Mouse (Mus musculus) embryo, embryonic 11.5 days (tissue): ENCODE results near the gene Nrcam.

Experiments used
- DNase-seq: peaks from one replicate; pipeline ENCODE4 v3.0.0-alpha.2; 2012; ENCODE audit warnings: low read depth, low spot score

Nrcam gene

DNA sequence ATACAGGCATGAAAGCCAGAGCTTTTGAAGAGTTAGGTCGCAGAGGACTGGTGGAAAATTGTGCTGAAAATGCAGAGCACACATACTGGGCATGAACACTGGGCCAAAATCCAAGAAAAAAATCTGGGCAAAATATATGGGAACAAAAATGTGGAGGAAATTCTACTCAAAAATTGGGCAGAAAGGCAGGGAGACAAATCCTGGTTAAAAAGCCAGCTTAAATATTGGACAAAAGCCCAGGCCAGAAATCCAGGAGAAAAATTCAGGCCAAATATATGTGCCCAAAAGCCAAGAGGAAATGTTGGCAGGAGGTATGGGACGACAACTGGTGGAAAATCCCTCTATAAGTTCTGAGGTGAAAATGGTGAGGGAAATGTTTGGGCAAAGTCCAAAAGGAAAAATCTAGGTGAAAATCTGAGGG lies 288.3 kb downstream of the Nrcam start:
- DNase-seq, result no peak

DNA sequence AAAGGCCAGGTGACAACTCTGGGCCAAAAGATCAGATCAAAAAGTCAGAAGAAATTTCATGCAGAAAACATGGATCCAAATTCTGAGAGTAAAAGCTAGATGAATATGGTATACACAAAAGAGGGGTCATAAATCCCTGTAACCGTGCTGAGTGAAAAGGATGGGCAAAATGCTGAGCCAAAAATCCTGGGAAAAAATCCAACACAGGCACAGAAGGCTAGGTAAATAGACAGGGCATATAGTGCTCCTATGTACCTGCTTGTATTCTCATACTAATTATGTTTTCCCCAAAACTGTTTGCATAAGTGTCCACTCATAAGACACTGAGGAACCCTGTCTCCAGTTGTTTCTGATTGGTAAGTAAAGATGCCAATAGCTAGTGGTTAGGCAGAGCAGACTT lies 288.8 kb downstream of the Nrcam start:
- DNase-seq, result no peak

DNA sequence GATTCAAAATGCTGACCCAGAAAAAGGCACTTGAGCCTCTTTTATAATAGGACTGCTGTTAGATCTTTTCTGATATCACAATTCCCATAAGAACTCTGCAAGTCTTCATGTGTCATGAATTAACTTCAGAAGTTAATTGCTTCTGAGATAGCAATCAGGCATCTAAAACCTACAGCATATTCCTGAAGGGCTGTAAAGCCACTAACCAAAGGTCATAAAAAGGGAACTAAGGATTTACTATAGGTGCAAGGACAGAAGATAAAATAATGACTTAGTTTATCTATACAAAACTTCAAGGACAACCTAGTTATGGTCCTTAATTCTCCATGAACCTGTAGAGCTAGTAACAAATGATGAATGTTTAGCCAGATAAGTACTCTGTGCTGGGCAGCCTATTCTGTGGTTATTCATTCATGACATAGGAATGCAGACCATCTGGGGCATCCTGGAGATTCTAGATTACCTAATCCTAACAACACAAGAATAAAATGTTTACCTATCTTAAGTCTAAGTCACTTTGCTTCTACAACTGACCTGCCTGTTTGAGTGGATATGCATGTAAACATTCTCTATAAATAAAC lies 310.7 kb downstream of the Nrcam start:
- no peak for DNase-seq

DNA sequence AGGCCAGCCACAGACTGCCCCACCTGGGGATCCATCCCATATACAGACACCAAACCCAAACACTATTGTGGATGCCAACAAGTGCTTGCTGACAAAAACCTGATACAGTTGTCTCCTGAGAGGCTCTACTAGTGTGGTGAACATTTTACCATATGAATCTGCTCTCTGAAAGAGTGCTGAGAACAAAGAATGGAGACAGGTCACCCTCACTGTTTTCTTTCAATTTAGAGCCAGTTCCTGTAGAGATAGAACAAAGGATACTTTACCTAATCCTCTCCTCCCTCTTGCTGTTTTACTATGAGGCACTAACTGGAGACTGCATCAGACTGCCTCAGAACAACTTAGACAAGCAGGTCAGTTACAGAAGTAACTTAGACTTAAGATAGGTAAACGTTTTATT lies 311.9 kb downstream of the Nrcam start:
- no peak for DNase-seq
